Mouse (Mus musculus) spleen, adult 2 months (tissue): Measurements from ENCODE around the gene Fgfr2.

Experiments used
- CTCF ChIP-seq: fragments of 200-500 bp; IDR thresholded peaks from 2 replicates; pipeline ENCODE4 v1.5.1; 2011; ENCODE audit warnings: mild to moderate bottlenecking, inconsistent platforms; ENCODE audit not compliant: insufficient read depth, insufficient read length, insufficient replicate concordance; ENCODE audit errors: extremely low read depth
- POLR2A ChIP-seq: fragments of 200-500 bp; IDR thresholded peaks from 2 replicates; pipeline ENCODE4 v1.6.1; 2011; ENCODE audit warnings: low read depth, low read length, inconsistent platforms

- no peak for TF ChIP-seq CTCF
- no peak for TF ChIP-seq POLR2A
Measured at GRCm38 (mm10) chr7:132820692-132821091, 302.5 kb downstream of the Fgfr2 start.
